Mouse (Mus musculus): ENCODE results near the gene Gpr37. TPM values are rescaled to one million over a fixed set of nuclear protein-coding genes. Genes with fewer than 3 reads are reported as not detected.
A peak's percentile ranks its signal among the peaks of the same experiment; 100 is the strongest.

Gene Gpr37
- polyA plus RNA-seq, 1 experiment from 2014 or later, result 0.05 TPM

DNA sequence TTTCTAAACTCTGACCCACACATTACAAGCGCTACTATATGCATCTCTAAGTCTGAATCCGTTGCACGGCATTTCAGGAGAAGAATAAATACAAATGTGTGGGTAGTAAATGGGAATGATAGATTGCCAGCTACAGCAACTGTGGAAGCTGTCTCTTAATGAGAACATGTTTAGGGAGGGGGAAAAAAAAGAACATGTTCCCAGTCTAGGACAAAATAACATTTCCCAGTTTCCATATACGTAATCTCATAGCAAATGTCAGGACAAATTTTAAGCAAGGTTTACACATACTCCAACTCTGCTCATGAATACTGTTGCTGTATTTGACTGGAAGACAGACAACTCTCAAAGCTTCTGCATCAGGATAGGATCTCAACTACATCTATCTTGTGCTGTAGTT is 15.4 kb downstream of the Gpr37 start:
- WGBS (ENCODE audit: insufficient replicate concordance), result 81% methylated on average over 4 of the region's 4 CpGs
- Histone ChIP-seq H3K36me3 (replicated peaks) (no peaks in the 10 kb centered on the region), H3K4me1 (replicated peaks) (no peaks in the 10 kb centered on the region)

DNA sequence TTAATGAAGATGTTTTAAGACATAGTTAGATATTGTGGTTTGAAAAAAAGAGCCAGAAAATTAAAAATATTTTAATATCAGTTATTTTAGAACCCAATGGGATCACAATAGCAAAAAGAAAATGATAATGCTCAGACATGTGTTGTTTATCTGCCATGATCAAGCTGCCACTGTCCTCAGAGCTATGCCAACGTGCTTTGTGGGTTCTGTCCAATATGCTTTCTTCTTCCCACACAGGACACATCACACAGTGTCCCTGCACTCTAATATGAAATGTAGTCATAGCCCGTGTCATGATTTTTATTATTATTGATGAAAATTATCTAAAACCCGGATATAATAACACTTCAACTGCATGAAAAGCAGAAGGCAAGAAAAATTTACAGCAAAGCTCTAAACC is 16.7 kb downstream of the Gpr37 start:
- Histone ChIP-seq H3K9ac (no peak overlapping the region), H3K27ac (replicated peaks) (no peak overlapping the region), H3K27me3 (no peaks in the 10 kb centered on the region), H3K9me3 (replicated peaks) (no peaks in the 10 kb centered on the region), H3K4me2 (no peak overlapping the region), H3K4me3 (replicated peaks) (no peak overlapping the region), H3K36me3 (replicated peaks) (no peaks in the 10 kb centered on the region), H3K4me1 (replicated peaks) (no peaks in the 10 kb centered on the region)
- 39% methylated on average over 3 of the region's 3 CpGs for WGBS (ENCODE audit: insufficient replicate concordance)
- no peak for ATAC-seq (ENCODE audit: insufficient read depth)

More for the DNA sequence above, 15.4 kb downstream of the Gpr37 start:
- no peak for ATAC-seq (ENCODE audit: insufficient read depth)
- Histone ChIP-seq H3K4me3 (replicated peaks) (no peak overlapping the region), H3K9ac (no peak overlapping the region), H3K27ac (replicated peaks) (no peak overlapping the region), H3K4me2 (no peak overlapping the region), H3K27me3 (no peaks in the 10 kb centered on the region), H3K9me3 (replicated peaks) (no peaks in the 10 kb centered on the region)

DNA sequence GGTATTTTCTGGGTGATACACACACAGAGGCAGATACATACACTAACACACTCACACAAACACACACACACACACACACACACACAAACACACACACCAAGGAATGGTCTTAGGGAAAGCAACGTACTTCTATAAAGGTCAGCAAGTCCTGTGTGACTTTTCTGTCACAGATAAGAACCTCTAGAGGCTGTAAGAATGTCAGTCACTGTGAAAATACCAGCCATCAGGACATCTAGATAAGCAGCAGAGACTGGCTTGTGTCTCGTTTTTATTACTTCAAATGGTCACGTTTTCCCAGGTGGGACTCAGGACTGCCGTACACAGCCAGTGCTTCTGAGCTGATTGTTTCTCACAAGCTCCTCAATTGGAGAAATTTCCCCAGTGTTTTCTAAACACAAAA is 20.4 kb downstream of the Gpr37 start:
- Histone ChIP-seq H3K9ac (no peak overlapping the region), H3K4me2 (no peak overlapping the region), H3K27ac (replicated peaks) (0 out of 2 replicates have a peak overlapping the region, but pooled peaks have one; percentile 33), H3K4me1 (replicated peaks) (no peaks in the 10 kb centered on the region), H3K27me3 (no peaks in the 10 kb centered on the region), H3K4me3 (replicated peaks) (no peak overlapping the region), H3K36me3 (replicated peaks) (no peaks in the 10 kb centered on the region), H3K9me3 (replicated peaks) (no peaks in the 10 kb centered on the region)
- ATAC-seq (ENCODE audit: insufficient read depth), result peak; percentile 74
- WGBS (ENCODE audit: insufficient replicate concordance), result 20% methylated on average over 4 of the region's 4 CpGs

DNA sequence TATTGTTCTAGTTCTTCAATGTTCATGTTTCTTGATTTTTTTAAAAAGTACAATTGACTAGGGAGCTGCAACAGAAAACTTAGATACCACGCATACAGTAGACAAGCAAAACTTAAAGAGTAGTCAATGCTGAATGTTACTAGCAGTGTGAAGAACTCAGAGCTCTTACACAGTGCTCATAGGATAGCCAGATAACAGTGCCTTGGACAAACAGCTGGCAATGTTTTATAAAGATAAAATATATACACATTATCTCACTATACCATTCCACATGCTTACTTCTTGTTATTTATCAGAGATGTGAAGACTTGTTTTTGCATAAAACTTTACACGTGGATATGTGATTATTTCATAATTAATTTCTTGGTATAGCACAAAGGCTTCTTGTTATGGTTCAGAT is 26.6 kb downstream of the Gpr37 start:
- Histone ChIP-seq H3K9me3 (replicated peaks) (no peaks in the 10 kb centered on the region), H3K4me2 (no peak overlapping the region), H3K9ac (no peak overlapping the region), H3K36me3 (replicated peaks) (no peaks in the 10 kb centered on the region), H3K4me1 (replicated peaks) (no peaks in the 10 kb centered on the region), H3K4me3 (replicated peaks) (no peak overlapping the region), H3K27me3 (no peaks in the 10 kb centered on the region), H3K27ac (replicated peaks) (0 out of 2 replicates have a peak overlapping the region, but pooled peaks have one; percentile 41)
- 39% methylated on average over 2 of the region's 2 CpGs for WGBS (ENCODE audit: insufficient replicate concordance)
- ATAC-seq (ENCODE audit: insufficient read depth), result peak; percentile 96

DNA sequence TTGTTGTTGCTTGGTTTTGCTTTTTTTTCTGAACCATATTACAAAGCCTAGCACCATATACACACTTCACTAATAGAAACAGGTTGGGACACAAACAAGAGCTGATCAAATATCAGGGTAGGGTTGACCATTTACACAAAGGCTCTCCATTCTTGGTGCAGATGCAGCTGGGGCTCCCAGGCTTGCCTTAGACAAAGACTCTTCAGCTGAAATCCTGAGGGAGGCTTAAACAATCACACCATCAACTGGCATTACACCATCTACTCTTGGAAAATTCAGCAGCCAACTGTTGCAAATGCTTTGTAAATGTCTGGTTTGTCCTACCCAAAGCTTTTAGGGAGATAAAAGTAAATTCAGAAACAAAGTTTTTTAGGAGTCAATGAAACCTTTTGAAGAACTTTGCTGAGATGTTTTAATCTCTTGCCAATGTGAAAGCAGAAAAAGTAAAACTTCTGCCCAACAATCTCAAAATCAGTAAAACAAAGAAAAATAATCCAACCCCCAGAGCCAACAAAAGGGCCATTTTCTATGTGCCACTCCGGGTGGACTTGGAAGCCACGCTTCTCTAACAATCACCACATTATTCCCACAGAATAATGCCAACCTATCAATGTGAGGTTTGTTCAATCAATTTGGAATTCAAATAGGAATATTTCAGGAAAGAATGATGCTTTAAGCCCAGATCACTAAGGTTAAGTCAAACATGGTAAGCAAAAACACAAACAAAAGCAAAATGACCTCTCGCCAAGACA is 30.4 kb downstream of the Gpr37 start:
- no peak overlapping the region for H3K4me2 ChIP-seq
- H3K27ac ChIP-seq (replicated peaks), result no peak overlapping the region
- no peaks in the 10 kb centered on the region for H3K4me1 ChIP-seq (replicated peaks)
- no peak overlapping the region for H3K9ac ChIP-seq
- ATAC-seq (ENCODE audit: insufficient read depth), result no peak
- H3K36me3 ChIP-seq (replicated peaks), result no peaks in the 10 kb centered on the region
- WGBS (ENCODE audit: insufficient replicate concordance), result 67% methylated on average over 3 of the region's 3 CpGs
- H3K4me3 ChIP-seq (replicated peaks), result no peak overlapping the region
- no peaks in the 10 kb centered on the region for H3K9me3 ChIP-seq (replicated peaks)
- H3K27me3 ChIP-seq, result no peaks in the 10 kb centered on the region

Other genes with a start within 250 kb of the Gpr37 start
- gene Pot1a, start 118.5 kb upstream of the Gpr37 start, polyA plus RNA-seq (2015; fragmentation: Nextera tagmentation; extraction: Ambion mirVana), result 18.5 and 20.4 TPM in 2 replicates